Mouse (Mus musculus) C2C12 (cell line): ENCODE measurements around the gene Acod1.

Experiments used
- CEBPB ChIP-seq: IDR thresholded peaks from one replicate; pipeline ENCODE4 v1.6.1; 2011; ENCODE audit warnings: low read depth, mild to moderate bottlenecking, control low read depth, moderate library complexity
- CTCF ChIP-seq: IDR thresholded peaks from one replicate; pipeline ENCODE4 v1.5.1; 2011; ENCODE audit not compliant: control insufficient read depth, insufficient read depth, insufficient read length
- FOSL1 ChIP-seq: IDR thresholded peaks from one replicate; pipeline ENCODE4 v1.8.0; 2011; ENCODE audit warnings: mild to moderate bottlenecking, low read length; ENCODE audit not compliant: poor library complexity, insufficient read depth, severe bottlenecking
- MAX ChIP-seq: IDR thresholded peaks from one replicate; pipeline ENCODE4 v1.6.1; 2011; ENCODE audit warnings: mild to moderate bottlenecking, control low read depth
- MYOG ChIP-seq: IDR thresholded peaks from one replicate; pipeline ENCODE4 v1.6.1; 2011; ENCODE audit not compliant: control insufficient read depth, insufficient read length; ENCODE audit errors: extremely low read depth
- USF1 ChIP-seq: IDR thresholded peaks from one replicate; pipeline ENCODE4 v1.6.1; 2011; ENCODE audit warnings: low read depth, mild to moderate bottlenecking, control low read depth, moderate library complexity

- TF ChIP-seq CTCF: no peak
- no peak for TF ChIP-seq USF1
- TF ChIP-seq CEBPB: no peak
- TF ChIP-seq FOSL1: no peak
- TF ChIP-seq MAX: peak; percentile 50
- TF ChIP-seq MYOG: no peak
Measured at GRCm38 (mm10) chr14:103098587-103099235, 51.9 kb downstream of the Acod1 start.
